Mouse (Mus musculus) forebrain, embryonic 16.5 days (tissue): ENCODE results near the gene Srbd1. TPM values are rescaled to one million over a fixed set of nuclear protein-coding genes. Genes with fewer than 3 reads are reported as not detected.

ENCODE experiments used
- ATAC-seq: fragments of 200-750 bp; cut with Nextera tagmentation; 2 replicates; pipeline ENCODE4 v1.8.0; 2017; ENCODE audit warnings: mild to moderate bottlenecking, moderate library complexity
- H3K27ac ChIP-seq: fragments of 300-500 bp; sonication (generic); 2 replicates; pipeline ENCODE4 v1.5.1; 2014; ENCODE audit warnings: low read length, control low read depth
- H3K27me3 ChIP-seq: fragments of 300-500 bp; sonication (generic); replicated peaks from 2 replicates; pipeline ENCODE4 v1.6.1; 2014; ENCODE audit warnings: low read length; ENCODE audit not compliant: control insufficient read depth, insufficient read depth
- H3K36me3 ChIP-seq: fragments of 300-500 bp; sonication (generic); 2 replicates; pipeline ENCODE4 v1.6.1; 2014; ENCODE audit not compliant: control insufficient read depth, insufficient read depth
- H3K4me1 ChIP-seq: fragments of 300-500 bp; sonication (generic); replicated peaks from 2 replicates; pipeline ENCODE4 v1.6.1; 2014; ENCODE audit warnings: low read length; ENCODE audit not compliant: control insufficient read depth, insufficient read depth
- H3K4me2 ChIP-seq: fragments of 300-500 bp; sonication (generic); 2 replicates; pipeline ENCODE4 v1.6.1; 2014; ENCODE audit warnings: mild to moderate bottlenecking, low read length, control low read depth
- H3K4me3 ChIP-seq: fragments of 300-500 bp; sonication (generic); replicated peaks from 2 replicates; pipeline ENCODE4 v1.5.1; 2014; ENCODE audit warnings: mild to moderate bottlenecking, low read length, control low read depth
- H3K9ac ChIP-seq: fragments of 300-500 bp; sonication (generic); replicated peaks from 2 replicates; pipeline ENCODE4 v1.6.1; 2014; ENCODE audit warnings: low read depth, low read length, control low read depth
- H3K9me3 ChIP-seq: fragments of 300-500 bp; sonication (generic); 2 replicates; pipeline ENCODE4 v1.6.1; 2016; ENCODE audit warnings: low read length; ENCODE audit not compliant: control insufficient read depth
- WGBS: fragments of 180-500 bp; shearing (Covaris S2); extraction: QIAGEN DNeasy Blood & Tissue Kit; methylation state at CpG from one replicate; pipeline ENCODE4 v1.1.7; 2014; 5-methylcytosine and 5-hydroxymethylcytosine counted together
- polyA plus RNA-seq: library from polyadenylated mRNA; unstranded; fragments of >200 nt; fragmentation: Nextera tagmentation; extraction: Ambion mirVana; gene quantifications from 2 replicates; pipeline ENCODE4 v1.2.1, GENCODE M21; 2015

Gene Srbd1
- polyA plus RNA-seq, 1 experiment from 2014 or later, result 17.9 TPM

DNA sequence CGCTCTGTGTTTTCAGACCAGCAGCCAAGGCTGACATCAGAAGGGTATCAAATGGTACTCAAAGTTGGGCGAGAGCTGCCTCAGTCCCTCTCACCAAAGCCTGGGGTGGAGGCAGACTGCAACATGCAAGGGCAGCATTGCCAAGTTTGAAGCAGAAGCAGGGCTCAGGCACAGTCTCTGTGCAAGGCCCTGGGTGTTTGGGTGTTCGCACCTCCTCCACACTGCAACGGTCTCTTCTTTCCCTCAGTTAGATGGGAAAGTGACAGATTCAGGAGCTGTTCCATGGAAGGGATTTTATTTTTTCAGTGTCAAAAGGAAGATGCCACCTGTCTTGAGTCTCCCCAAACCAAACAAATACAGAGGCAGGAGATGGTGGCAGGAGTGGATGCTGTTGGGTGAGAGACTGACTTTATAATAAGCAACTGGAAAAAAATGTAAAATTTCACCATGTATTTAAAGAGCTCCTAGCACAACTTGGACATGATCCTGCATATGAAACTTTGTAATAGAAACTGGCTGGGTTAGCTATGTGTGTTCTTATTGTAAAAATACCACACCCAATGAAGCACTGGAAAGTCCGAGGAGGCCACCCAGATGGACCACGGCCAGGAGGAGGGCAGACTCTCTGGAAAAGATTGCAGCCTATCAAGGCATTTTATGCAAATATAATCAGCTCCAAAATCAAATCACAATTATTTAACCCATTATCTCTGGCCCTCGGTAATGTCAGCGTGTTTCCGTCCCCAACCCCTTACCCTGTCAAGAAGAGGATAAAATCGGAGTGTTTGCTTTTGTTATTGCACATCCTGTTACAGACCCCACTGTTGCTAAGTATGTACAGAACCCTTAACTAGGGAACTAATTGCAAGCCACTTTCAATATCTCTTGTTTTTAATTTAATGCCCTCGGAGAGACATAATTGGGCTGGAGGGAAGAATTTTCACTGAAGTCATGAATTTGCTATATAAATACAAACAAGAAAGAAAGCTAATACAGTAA, 195.8 kb downstream of the Srbd1 start:
- Histone ChIP-seq H3K36me3 (no peaks in the 10 kb centered on the region), H3K4me1 (peaks cover 16% of the 10 kb centered on the region), H3K4me3 (no peak overlapping the region), H3K9me3 (no peaks in the 10 kb centered on the region), H3K27me3 (no peaks in the 10 kb centered on the region), H3K4me2 (no peak overlapping the region), H3K27ac (no peak overlapping the region), H3K9ac (no peak overlapping the region)
- peak; percentile 74 for ATAC-seq
- WGBS, result 34% methylated on average over 11 of the region's 11 CpGs

DNA sequence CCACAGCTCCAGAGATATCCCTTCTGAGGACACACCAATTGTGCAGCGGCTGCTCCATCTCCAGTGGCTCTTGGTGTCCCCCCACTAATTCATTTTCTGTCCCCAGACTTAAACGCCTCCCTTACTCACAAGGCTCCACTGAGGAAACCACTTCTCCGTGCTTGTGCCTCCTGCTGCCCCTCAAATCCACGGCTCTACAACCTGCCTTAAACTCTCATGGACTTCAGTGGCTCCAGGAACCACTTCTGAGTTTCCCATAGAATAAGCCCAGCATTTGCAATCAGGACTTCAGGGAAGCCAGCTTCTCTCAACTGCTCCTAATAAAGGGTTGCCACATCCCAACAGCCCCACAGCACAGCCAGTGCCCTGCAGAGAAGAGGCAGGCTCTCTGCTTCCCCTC, 200.2 kb downstream of the Srbd1 start:
- Histone ChIP-seq H3K4me3 (no peak overlapping the region), H3K27me3 (no peaks in the 10 kb centered on the region), H3K9ac (no peak overlapping the region), H3K36me3 (no peaks in the 10 kb centered on the region), H3K9me3 (no peaks in the 10 kb centered on the region), H3K27ac (no peak overlapping the region), H3K4me2 (no peak overlapping the region), H3K4me1 (peaks cover 15% of the 10 kb centered on the region)
- WGBS, result 89% methylated on average over 4 of the region's 4 CpGs
- ATAC-seq, result no peak

GRCm38 (mm10) chr17:85943994-85944640, 200.9 kb downstream of the Srbd1 start:
- 63% methylated on average over 12 of the region's 12 CpGs for WGBS
- Histone ChIP-seq H3K4me2 (no peak overlapping the region), H3K4me3 (no peak overlapping the region), H3K27me3 (no peaks in the 10 kb centered on the region), H3K9me3 (no peaks in the 10 kb centered on the region), H3K27ac (no peak overlapping the region), H3K4me1 (peaks cover 9% of the 10 kb centered on the region), H3K36me3 (no peaks in the 10 kb centered on the region), H3K9ac (no peak overlapping the region)
- no peak for ATAC-seq

- H3K4me2 ChIP-seq, result no peak overlapping the region
- no peak overlapping the region for H3K9ac ChIP-seq
- H3K9me3 ChIP-seq, result no peaks in the 10 kb centered on the region
- no peak overlapping the region for H3K27ac ChIP-seq
- H3K36me3 ChIP-seq, result no peaks in the 10 kb centered on the region
- peaks cover 6% of the 10 kb centered on the region for H3K4me1 ChIP-seq
- 34% methylated on average over 14 of the region's 14 CpGs for WGBS
- no peaks in the 10 kb centered on the region for H3K27me3 ChIP-seq
- H3K4me3 ChIP-seq, result no peak overlapping the region
- no peak for ATAC-seq
These were observed 201.4 kb downstream of the Srbd1 start for GRCm38 (mm10) chr17:85943551-85943981.

GRCm38 (mm10) chr17:85943071-85943470, 201.9 kb downstream of the Srbd1 start:
- H3K27ac ChIP-seq, result no peak overlapping the region
- H3K4me2 ChIP-seq, result no peak overlapping the region
- no peaks in the 10 kb centered on the region for H3K36me3 ChIP-seq
- H3K27me3 ChIP-seq, result no peaks in the 10 kb centered on the region
- H3K9ac ChIP-seq, result no peak overlapping the region
- no peaks in the 10 kb centered on the region for H3K9me3 ChIP-seq
- H3K4me3 ChIP-seq, result no peak overlapping the region
- 92% methylated on average over 5 of the region's 5 CpGs for WGBS
- ATAC-seq, result no peak
- H3K4me1 ChIP-seq, result peaks cover 6% of the 10 kb centered on the region

- Histone ChIP-seq H3K36me3 (no peaks in the 10 kb centered on the region), H3K4me3 (no peak overlapping the region), H3K27me3 (no peaks in the 10 kb centered on the region), H3K9ac (no peak overlapping the region), H3K4me1 (peaks cover 6% of the 10 kb centered on the region), H3K4me2 (no peak overlapping the region), H3K27ac (no peak overlapping the region), H3K9me3 (no peaks in the 10 kb centered on the region)
- WGBS, result 94% methylated on average over 5 of the region's 5 CpGs
- ATAC-seq, result no peak
These were observed 202.9 kb downstream of the Srbd1 start for GRCm38 (mm10) chr17:85942123-85942522.

DNA sequence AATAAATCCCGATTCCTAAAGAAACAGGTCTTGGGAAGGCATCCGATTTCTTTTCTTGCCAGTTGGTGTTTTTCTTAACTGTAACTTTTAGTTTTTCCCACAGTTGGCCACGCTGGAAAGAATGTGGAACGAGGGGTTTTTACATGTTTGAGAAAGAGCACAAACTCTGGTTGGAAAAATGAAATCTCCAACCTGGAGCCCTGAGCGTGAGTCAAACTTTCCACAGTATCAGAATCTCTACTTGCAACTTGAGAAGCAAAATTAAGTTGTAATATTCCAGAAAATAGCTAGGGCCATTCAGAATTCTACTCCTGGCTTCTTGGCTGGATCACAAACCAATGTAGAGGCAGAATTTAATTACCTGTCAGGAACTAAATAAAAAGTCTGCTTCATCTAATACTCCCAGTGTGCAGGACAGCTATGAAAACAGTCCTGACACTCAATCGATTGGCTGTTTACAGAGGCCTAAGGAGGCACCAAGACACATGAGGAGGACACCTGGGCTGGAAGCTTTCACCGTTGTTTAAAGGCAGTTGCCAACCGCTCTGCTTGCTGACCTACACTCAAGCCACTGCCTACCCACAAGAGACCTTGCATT, 203.7 kb downstream of the Srbd1 start:
- Histone ChIP-seq H3K4me2 (no peak overlapping the region), H3K27me3 (no peaks in the 10 kb centered on the region), H3K9ac (no peak overlapping the region), H3K27ac (no peak overlapping the region), H3K36me3 (no peaks in the 10 kb centered on the region), H3K4me1 (peaks cover 6% of the 10 kb centered on the region), H3K9me3 (no peaks in the 10 kb centered on the region), H3K4me3 (no peak overlapping the region)
- no peak for ATAC-seq
- WGBS, result 90% methylated on average over 8 of the region's 8 CpGs

DNA sequence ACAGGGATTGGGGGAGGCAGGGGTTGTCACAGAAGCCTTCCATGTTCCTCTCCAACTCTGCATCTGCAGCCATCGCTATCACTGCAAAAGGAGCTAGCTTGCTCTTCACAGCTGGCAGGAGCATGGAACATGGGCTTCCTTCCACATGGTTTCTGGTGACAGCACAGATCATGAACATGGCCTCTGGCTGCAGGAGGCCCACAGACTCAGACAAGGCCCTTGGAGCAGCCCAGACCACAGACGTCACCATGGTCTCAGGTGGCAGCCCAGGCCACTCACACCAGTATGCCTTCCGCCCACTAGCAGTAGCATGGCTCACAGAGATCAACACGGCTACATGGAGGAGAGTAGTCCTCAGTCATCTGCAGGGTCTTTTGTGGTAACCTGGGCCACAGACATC, 207.8 kb downstream of the Srbd1 start:
- no peak overlapping the region for H3K9ac ChIP-seq
- H3K9me3 ChIP-seq, result no peaks in the 10 kb centered on the region
- 93% methylated on average over 4 of the region's 4 CpGs for WGBS
- no peak overlapping the region for H3K27ac ChIP-seq
- H3K27me3 ChIP-seq, result no peaks in the 10 kb centered on the region
- ATAC-seq, result no peak
- H3K4me2 ChIP-seq, result no peak overlapping the region
- no peak overlapping the region for H3K4me3 ChIP-seq
- H3K4me1 ChIP-seq, result no peaks in the 10 kb centered on the region
- no peaks in the 10 kb centered on the region for H3K36me3 ChIP-seq

DNA sequence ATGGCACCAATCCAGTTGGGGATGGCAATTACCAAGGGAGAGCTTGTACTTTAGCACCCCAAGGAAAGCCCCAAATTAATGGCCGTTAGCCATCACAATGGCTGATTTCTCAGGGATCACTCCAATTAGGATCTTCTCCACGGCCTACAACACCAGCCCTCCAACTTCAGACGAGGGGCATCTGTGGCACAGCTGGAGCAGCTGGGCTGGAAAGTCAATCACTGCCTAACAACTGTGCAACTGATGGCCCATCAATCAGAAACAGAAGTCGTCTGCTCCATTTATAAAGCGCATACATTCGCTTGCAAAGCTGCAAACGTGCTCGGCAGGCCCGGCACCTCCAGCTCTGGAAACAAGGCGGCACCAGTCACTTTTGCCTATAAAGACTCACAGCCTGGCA, 209.7 kb downstream of the Srbd1 start:
- Histone ChIP-seq H3K4me1 (no peaks in the 10 kb centered on the region), H3K27ac (no peak overlapping the region), H3K4me2 (no peak overlapping the region), H3K36me3 (no peaks in the 10 kb centered on the region), H3K27me3 (no peaks in the 10 kb centered on the region), H3K9ac (no peak overlapping the region), H3K4me3 (no peak overlapping the region), H3K9me3 (no peaks in the 10 kb centered on the region)
- 51% methylated on average over 10 of the region's 10 CpGs for WGBS
- no peak for ATAC-seq
